ENCODE assay signal across 9 mouse cellular contexts in genomic region chr11:100387589-100388375, GRCm38 (mm10). TPM values are rescaled to one million over a fixed set of nuclear protein-coding genes. Genes with fewer than 3 reads are reported as not detected.
DNase-seq lines count a peak whose midpoint lies in the region; ATAC-seq and TF ChIP-seq lines count a peak whose summit lies in the region.
"Had no signal": no experiment of that assay in that cellular context is flagged by ENCODE, and none has a peak within 500 bp of the region (broad histone marks: within the 10 kb centered on the region; RNA-seq: fewer than 3 reads in every experiment).

No protein-coding gene starts in this region.

- intact Hi-C loops in heart, adult 2 months (cut with DNase I) = loop anchor here (2.0 kb wide), 1 partner anchor 19 kb away; no protein-coding TSS in a partner anchor

- 0 out of 2 replicates have a peak, but pooled peaks have one; percentile 16 for ATAC-seq in kidney, embryonic 16.5 days (ENCODE audit: low FRiP score, low TSS enrichment)
- ATAC-seq in neural tube, embryonic 12.5 days (ENCODE audit: low FRiP score, low read depth) = no peak
- no peak for ATAC-seq in megakaryocyte progenitor cell, adult 5-6 weeks (replicated peaks; ENCODE audit: poor library complexity)

- peak overlapping the region; percentile 34 for H3K9ac ChIP-seq in heart, adult 2 months (ENCODE audit: low read depth, low read length)
- H3K9ac ChIP-seq in kidney, embryonic 16.5 days (replicated peaks; ENCODE audit: low read length) = peak overlapping the region; percentile 41; the same call in 1 of the 2 replicates
- H3K9ac ChIP-seq in neural tube, embryonic 12.5 days = no peak overlapping the region

- peak; percentile 93 for TF ChIP-seq EP300 in heart, adult 2 months (IDR thresholded peaks at IDR 0.05; ENCODE audit: insufficient read depth, low read depth, low read length)

- no peaks in the 10 kb centered on the region for H3K9me3 ChIP-seq in kidney, embryonic 16.5 days (ENCODE audit: low read length)
- H3K9me3 ChIP-seq in neural tube, embryonic 12.5 days = no peaks in the 10 kb centered on the region

- TF ChIP-seq CTCF in heart, adult 2 months (IDR thresholded peaks at IDR 0.05) = no peak

- H3K4me1 ChIP-seq in heart, adult 2 months (ENCODE audit: control insufficient read depth, insufficient read depth, low read length) = peaks cover 57% of the 10 kb centered on the region
- H3K4me1 ChIP-seq in kidney, embryonic 16.5 days (ENCODE audit: insufficient read depth, low read length) = peaks cover 69% of the 10 kb centered on the region
- peaks cover 30% of the 10 kb centered on the region for H3K4me1 ChIP-seq in neural tube, embryonic 12.5 days

- H3K4me3 ChIP-seq in heart, adult 2 months = peak overlapping the region; percentile 36
- H3K4me3 ChIP-seq in kidney, embryonic 16.5 days (ENCODE audit: low read length) = no peak overlapping the region
- no peak overlapping the region for H3K4me3 ChIP-seq in neural tube, embryonic 12.5 days

- DNase-seq in cerebellum, adult 9-11 months = peak; percentile 45
- no peak for DNase-seq in cerebellum, postnatal 10 days
- peak; percentile 86 for DNase-seq in MN1 (ENCODE audit: low spot score)
- DNase-seq in heart, adult 2 months = peak; percentile 81 to 89
- DNase-seq in cerebellum, postnatal 4 days (ENCODE audit: low spot score in 2 of 2) = no peak

- peaks cover 44% of the 10 kb centered on the region for H3K36me3 ChIP-seq in heart, adult 2 months (ENCODE audit: control insufficient read depth, insufficient read depth, low read length)
- peaks cover 29% of the 10 kb centered on the region for H3K36me3 ChIP-seq in kidney, embryonic 16.5 days (ENCODE audit: insufficient read depth, low read length)
- H3K36me3 ChIP-seq in neural tube, embryonic 12.5 days = peaks cover 13% of the 10 kb centered on the region

- H3K27ac ChIP-seq in heart, adult 2 months = peak overlapping the region; percentile 98
- peak overlapping the region; percentile 90 for H3K27ac ChIP-seq in kidney, embryonic 16.5 days (ENCODE audit: low read length)
- no peak overlapping the region for H3K27ac ChIP-seq in neural tube, embryonic 12.5 days

- H3K4me2 ChIP-seq in kidney, embryonic 16.5 days (replicated peaks; ENCODE audit: low read depth, low read length) = peak overlapping the region; percentile 34
- peak overlapping the region; percentile 34 for H3K4me2 ChIP-seq in neural tube, embryonic 12.5 days (replicated peaks)

- H3K79me2 ChIP-seq in heart, adult 2 months (replicated peaks; ENCODE audit: control insufficient read depth, insufficient read depth, low read length) = peaks cover 12% of the 10 kb centered on the region

- no peaks in the 10 kb centered on the region for H3K27me3 ChIP-seq in heart, adult 2 months (ENCODE audit: control insufficient read depth, insufficient read depth, low read length)
- no peaks in the 10 kb centered on the region for H3K27me3 ChIP-seq in kidney, embryonic 16.5 days (ENCODE audit: insufficient read depth, low read length)
- no peaks in the 10 kb centered on the region for H3K27me3 ChIP-seq in neural tube, embryonic 12.5 days (replicated peaks)

- 18% methylated on average over 14 of the region's 14 CpGs for WGBS in heart, adult 2 months
- 31% methylated on average over 14 of the region's 14 CpGs for WGBS in kidney, embryonic 16.5 days
- WGBS in neural tube, embryonic 12.5 days = 46% methylated on average over 14 of the region's 14 CpGs

- no peak; the same call in 1 of the 2 replicates for TF ChIP-seq POLR2A in heart, adult 2 months (IDR thresholded peaks at IDR 0.05; ENCODE audit: insufficient read depth, low read depth, low read length)

RNA-seq across cellular contexts. Expression of gene Jup, which starts 9.8 kb away (rescaled TPM):
- 100 to 1,000 TPM; 234 to 237 TPM for total RNA-seq in heart, adult 2 months (2021)
- 317 and 318 TPM in 2 replicates for polyA plus RNA-seq in heart, adult 2 months (2012; rRNA removed)
- 153 and 154 TPM in 2 replicates for polyA plus RNA-seq in kidney, embryonic 16.5 days (2015; fragmentation: Nextera tagmentation; extraction: Ambion mirVana)
- polyA plus RNA-seq in neural tube, embryonic 12.5 days (2016; fragmentation: Nextera tagmentation; extraction: Ambion mirVana) = 71.5 and 81.0 TPM in 2 replicates
- 1.5 and 4.0 TPM in 2 replicates for total RNA-seq in megakaryocyte progenitor cell, adult 5-6 weeks (2015)
- 1.4 and 2.5 TPM in 2 replicates for total RNA-seq in megakaryocyte progenitor cell, adult 5-6 weeks (2017)

RNA-seq across cellular contexts. Expression of gene P3h4, which starts 26.9 kb away (rescaled TPM):
- 10 to 100 TPM; 13.4 to 16.8 TPM for total RNA-seq in heart, adult 2 months (2021)
- polyA plus RNA-seq in heart, adult 2 months (2012; rRNA removed) = 29.7 and 35.6 TPM in 2 replicates
- 63.1 and 69.1 TPM in 2 replicates for polyA plus RNA-seq in kidney, embryonic 16.5 days (2015; fragmentation: Nextera tagmentation; extraction: Ambion mirVana)
- polyA plus RNA-seq in neural tube, embryonic 12.5 days (2016; fragmentation: Nextera tagmentation; extraction: Ambion mirVana) = 25.6 and 26.7 TPM in 2 replicates
- total RNA-seq in megakaryocyte progenitor cell, adult 5-6 weeks (2015) = 0.05 TPM in 1 of 2 replicates, not detected in the other
- 0.08 TPM in 1 of 2 replicates, not detected in the other for total RNA-seq in megakaryocyte progenitor cell, adult 5-6 weeks (2017)
- total RNA-seq: neutrophil, adult 5-6 weeks had no signal

RNA-seq across cellular contexts. Expression of gene Fkbp10, which starts 27.7 kb away (rescaled TPM):
- total RNA-seq in heart, adult 2 months (2021) = 1 to 10 TPM; 7.4 to 7.5 TPM
- 24.8 and 35.6 TPM in 2 replicates for polyA plus RNA-seq in heart, adult 2 months (2012; rRNA removed)
- 157 and 159 TPM in 2 replicates for polyA plus RNA-seq in kidney, embryonic 16.5 days (2015; fragmentation: Nextera tagmentation; extraction: Ambion mirVana)
- polyA plus RNA-seq in neural tube, embryonic 12.5 days (2016; fragmentation: Nextera tagmentation; extraction: Ambion mirVana) = 41.8 and 46.9 TPM in 2 replicates
- not detected in 2 replicates for total RNA-seq in megakaryocyte progenitor cell, adult 5-6 weeks (2015)
- total RNA-seq in megakaryocyte progenitor cell, adult 5-6 weeks (2017) = not detected in 2 replicates
- total RNA-seq: neutrophil, adult 5-6 weeks had no signal

RNA-seq across cellular contexts. Expression of gene Hap1, which starts 31.9 kb away (rescaled TPM):
- 1 to 10 TPM; 1.3 to 1.5 TPM for total RNA-seq in heart, adult 2 months (2021)
- polyA plus RNA-seq in heart, adult 2 months (2012; rRNA removed) = 0.97 and 1.4 TPM in 2 replicates
- polyA plus RNA-seq in kidney, embryonic 16.5 days (2015; fragmentation: Nextera tagmentation; extraction: Ambion mirVana) = 15.5 and 18.6 TPM in 2 replicates
- polyA plus RNA-seq in neural tube, embryonic 12.5 days (2016; fragmentation: Nextera tagmentation; extraction: Ambion mirVana) = 39.9 and 42.0 TPM in 2 replicates
- not detected in 2 replicates for total RNA-seq in megakaryocyte progenitor cell, adult 5-6 weeks (2015)
- not detected in 2 replicates for total RNA-seq in megakaryocyte progenitor cell, adult 5-6 weeks (2017)

RNA-seq across cellular contexts. Expression of gene Gast, which starts 53.6 kb away (rescaled TPM):
- total RNA-seq in heart, adult 2 months (2021) = not detected
- polyA plus RNA-seq in heart, adult 2 months (2012; rRNA removed) = not detected in 2 replicates
- polyA plus RNA-seq in kidney, embryonic 16.5 days (2015; fragmentation: Nextera tagmentation; extraction: Ambion mirVana) = not detected in 2 replicates
- not detected in 2 replicates for polyA plus RNA-seq in neural tube, embryonic 12.5 days (2016; fragmentation: Nextera tagmentation; extraction: Ambion mirVana)
- not detected in 2 replicates for total RNA-seq in megakaryocyte progenitor cell, adult 5-6 weeks (2015)
- total RNA-seq in megakaryocyte progenitor cell, adult 5-6 weeks (2017) = not detected in 2 replicates
- total RNA-seq: neutrophil, adult 5-6 weeks had no signal

Comparison
In these comparisons a context has a peak if more than half of its experiments do, and no peak if none do; other contexts are left out.
1. DNase-seq: peak in cerebellum, adult 9-11 months (single experiment), MN1 (single experiment) and heart, adult 2 months (2 of 2); none in cerebellum, postnatal 10 days (0 of 2) and cerebellum, postnatal 4 days (0 of 2).